Mouse (Mus musculus): ENCODE measurements around the gene Gm11037. TPM values are rescaled to one million over a fixed set of nuclear protein-coding genes. Genes with fewer than 3 reads are reported as not detected.

Gm11037 gene
- polyA plus RNA-seq, 1 experiment from 2014 or later = not detected

DNA sequence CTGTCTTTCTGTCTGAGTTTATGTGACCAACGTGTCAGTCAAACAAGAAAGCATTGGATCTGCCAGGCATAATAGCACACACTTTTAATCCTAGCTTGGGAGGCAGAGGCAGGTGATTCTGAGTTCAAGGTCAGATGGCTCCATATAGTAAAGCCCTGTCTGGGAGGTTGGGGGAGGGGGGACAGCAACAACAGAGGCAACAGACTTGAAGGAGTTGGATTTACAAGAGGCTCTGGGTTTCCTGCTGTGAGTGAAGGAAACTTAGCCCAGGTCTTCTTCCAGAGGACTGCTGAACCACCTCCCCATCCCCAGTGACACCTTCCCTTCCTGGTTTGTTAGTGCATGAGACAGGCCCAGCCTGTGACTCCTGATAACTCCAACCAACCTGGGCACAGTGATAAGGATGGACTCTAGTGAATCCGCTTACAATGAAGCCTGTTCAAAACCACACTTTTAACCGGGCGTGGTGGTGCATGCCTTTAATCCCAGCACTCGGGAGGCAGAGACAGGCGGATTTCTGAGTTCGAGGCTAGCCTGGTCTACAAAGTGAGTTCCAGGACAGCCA lies 19.0 kb downstream of the Gm11037 start:
- 83% methylated on average over 6 of the region's 7 CpGs for WGBS
- DNase-seq (ENCODE audit: low spot score, missing footprints) (peak; percentile 44), ATAC-seq (ENCODE audit: low FRiP score) (no peak)
- Histone ChIP-seq H3K4me3 (ENCODE audit: low read depth, low read length) (no peak overlapping the region), H3K4me2 (no peak overlapping the region), H3K9me3 (ENCODE audit: control insufficient read depth, low read length) (no peaks in the 10 kb centered on the region), H3K4me1 (ENCODE audit: control insufficient read depth, insufficient read depth, low read length) (peaks cover under 1% of the 10 kb centered on the region; the same call in 1 of the 2 replicates), H3K9ac (ENCODE audit: low read length) (no peak overlapping the region), H3K36me3 (ENCODE audit: control insufficient read depth, insufficient read depth, low read length) (peaks cover 23% of the 10 kb centered on the region), H3K27me3 (ENCODE audit: control insufficient read depth, insufficient read depth, low read length) (no peaks in the 10 kb centered on the region), H3K27ac (ENCODE audit: low read depth, low read length) (no peak overlapping the region)

DNA sequence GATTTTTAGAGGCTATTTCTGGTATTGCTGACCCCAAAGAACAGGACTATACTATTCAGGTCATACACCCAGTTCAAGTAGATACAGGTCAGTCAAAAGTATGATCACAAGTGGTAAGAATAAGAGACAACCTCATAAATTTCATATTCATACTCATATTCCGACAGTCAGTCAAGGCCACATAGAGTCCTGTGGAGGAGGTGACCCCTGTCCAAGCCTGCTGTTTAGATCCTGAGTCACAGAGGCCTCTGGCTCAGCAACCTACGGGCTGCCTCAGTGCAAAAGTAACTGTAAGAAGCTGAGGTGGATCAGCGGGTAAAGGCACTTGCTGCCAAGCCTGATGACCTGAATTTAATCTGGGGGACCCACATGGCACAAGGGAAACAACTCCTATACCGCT lies 20.7 kb downstream of the Gm11037 start:
- DNase-seq (ENCODE audit: low spot score, missing footprints) (peak; percentile 66), ATAC-seq (ENCODE audit: low FRiP score) (no peak)
- Histone ChIP-seq H3K4me3 (ENCODE audit: low read depth, low read length) (no peak overlapping the region), H3K9me3 (ENCODE audit: control insufficient read depth, low read length) (no peaks in the 10 kb centered on the region), H3K9ac (ENCODE audit: low read length) (no peak overlapping the region), H3K4me1 (ENCODE audit: control insufficient read depth, insufficient read depth, low read length) (peaks cover 13% of the 10 kb centered on the region), H3K4me2 (no peak overlapping the region), H3K27me3 (ENCODE audit: control insufficient read depth, insufficient read depth, low read length) (no peaks in the 10 kb centered on the region), H3K27ac (ENCODE audit: low read depth, low read length) (no peak overlapping the region), H3K36me3 (ENCODE audit: control insufficient read depth, insufficient read depth, low read length) (peaks cover 13% of the 10 kb centered on the region)
- 94% methylated on average over 4 of the region's 4 CpGs for WGBS

DNA sequence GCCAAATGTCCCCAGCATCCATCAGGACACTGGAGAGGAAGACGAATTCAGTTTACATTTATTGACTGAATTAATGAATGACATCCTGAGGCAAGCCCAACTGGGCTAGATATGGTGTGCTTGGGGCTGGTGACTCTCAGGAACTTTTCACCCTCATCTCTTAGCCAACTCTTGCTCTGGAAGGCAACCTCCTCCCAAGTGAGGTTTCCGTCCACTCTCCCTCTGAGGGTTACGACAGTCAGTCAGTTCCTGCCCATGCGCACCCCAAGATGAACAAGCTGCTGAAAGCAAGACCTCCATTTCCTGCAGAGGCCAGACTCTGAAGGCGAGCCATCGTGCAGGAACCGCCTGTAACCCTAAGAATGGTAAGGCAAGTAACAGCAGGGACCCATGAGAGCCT lies 23.7 kb downstream of the Gm11037 start:
- Histone ChIP-seq H3K9ac (ENCODE audit: low read length) (no peak overlapping the region), H3K27ac (ENCODE audit: low read depth, low read length) (no peak overlapping the region), H3K36me3 (ENCODE audit: control insufficient read depth, insufficient read depth, low read length) (peaks cover 5% of the 10 kb centered on the region; the same call in 1 of the 2 replicates), H3K9me3 (ENCODE audit: control insufficient read depth, low read length) (no peaks in the 10 kb centered on the region), H3K27me3 (ENCODE audit: control insufficient read depth, insufficient read depth, low read length) (no peaks in the 10 kb centered on the region), H3K4me1 (ENCODE audit: control insufficient read depth, insufficient read depth, low read length) (peaks cover 20% of the 10 kb centered on the region), H3K4me3 (ENCODE audit: low read depth, low read length) (no peak overlapping the region), H3K4me2 (no peak overlapping the region)
- DNase-seq (ENCODE audit: low spot score, missing footprints) (no peak), ATAC-seq (ENCODE audit: low FRiP score) (no peak)
- 97% methylated on average over 7 of the region's 7 CpGs for WGBS

DNA sequence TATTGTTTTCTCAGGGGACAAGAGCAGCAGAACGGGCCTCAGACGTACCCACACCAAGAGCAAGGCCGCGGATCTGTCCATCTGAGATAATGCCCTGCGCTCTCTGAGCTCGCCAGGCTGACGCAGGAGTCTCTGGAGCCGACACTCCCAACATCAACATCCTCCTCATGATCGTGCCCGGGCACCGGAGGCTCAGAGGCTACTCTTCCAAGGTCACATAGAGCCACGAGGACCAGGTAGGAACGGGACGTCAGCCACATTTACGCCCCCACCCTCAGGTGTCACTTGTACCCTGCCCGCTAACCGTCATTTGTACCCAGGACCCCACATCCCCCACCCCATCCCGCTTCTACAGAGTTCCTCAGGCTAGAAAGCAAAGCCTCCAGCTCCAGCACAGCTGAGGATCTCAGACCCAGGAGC lies 26.2 kb downstream of the Gm11037 start:
- H3K4me3 ChIP-seq (ENCODE audit: low read depth, low read length) = peak overlapping the region; percentile 63
- DNase-seq (ENCODE audit: low spot score, missing footprints) (no peak), ATAC-seq (ENCODE audit: low FRiP score) (peak; percentile 74)
- peak overlapping the region; percentile 69 for H3K9ac ChIP-seq (ENCODE audit: low read length)
- H3K4me2 ChIP-seq = peak overlapping the region; percentile 85
- peak overlapping the region; percentile 32; the same call in 1 of the 2 replicates for H3K27ac ChIP-seq (ENCODE audit: low read depth, low read length)
- H3K36me3 ChIP-seq (ENCODE audit: control insufficient read depth, insufficient read depth, low read length) = no peaks in the 10 kb centered on the region
- under 1% methylated on average over 18 of the region's 18 CpGs for WGBS
- H3K9me3 ChIP-seq (ENCODE audit: control insufficient read depth, low read length) = no peaks in the 10 kb centered on the region
- no peaks in the 10 kb centered on the region for H3K27me3 ChIP-seq (ENCODE audit: control insufficient read depth, insufficient read depth, low read length)
- peaks cover 20% of the 10 kb centered on the region for H3K4me1 ChIP-seq (ENCODE audit: control insufficient read depth, insufficient read depth, low read length)

DNA sequence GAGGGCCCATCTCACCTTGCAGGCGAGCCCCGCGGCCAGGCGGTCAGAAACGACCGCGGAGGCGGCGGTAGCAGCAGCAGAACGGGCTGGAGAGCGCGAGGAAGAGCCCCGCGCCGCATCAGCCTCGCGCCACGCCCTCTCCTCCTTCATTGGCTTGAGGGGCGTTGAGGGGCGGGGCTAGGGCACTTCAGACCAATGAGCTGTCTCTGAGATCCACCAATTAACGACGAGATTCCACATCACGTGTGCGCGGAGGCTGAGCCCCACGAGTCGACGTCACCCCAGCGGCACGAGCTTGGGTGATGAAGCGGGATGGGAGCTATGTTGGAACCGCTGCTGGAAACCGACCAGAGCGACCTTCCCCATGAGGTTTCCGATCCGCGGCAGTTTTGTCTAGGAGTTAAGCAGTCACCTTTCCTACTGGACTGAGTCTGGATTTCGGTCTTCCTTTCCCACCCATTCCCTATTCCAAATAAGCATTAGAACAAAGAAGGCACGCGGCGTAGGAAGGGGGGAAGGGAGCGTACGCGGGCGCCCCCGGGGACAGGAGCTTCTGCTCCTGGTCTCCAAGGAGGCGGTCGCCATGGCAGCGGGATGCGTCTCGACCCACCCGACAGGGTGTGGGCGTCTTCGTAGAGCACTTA lies 26.8 kb downstream of the Gm11037 start, which contains the start of gene 1700037H04Rik:
Gene 1700037H04Rik (minus strand): TSS at position 144 of the 644 bp plus-strand sequence.
- H3K27ac ChIP-seq (ENCODE audit: low read depth, low read length) = peak within 1 kb of the TSS; percentile 90

DNA sequence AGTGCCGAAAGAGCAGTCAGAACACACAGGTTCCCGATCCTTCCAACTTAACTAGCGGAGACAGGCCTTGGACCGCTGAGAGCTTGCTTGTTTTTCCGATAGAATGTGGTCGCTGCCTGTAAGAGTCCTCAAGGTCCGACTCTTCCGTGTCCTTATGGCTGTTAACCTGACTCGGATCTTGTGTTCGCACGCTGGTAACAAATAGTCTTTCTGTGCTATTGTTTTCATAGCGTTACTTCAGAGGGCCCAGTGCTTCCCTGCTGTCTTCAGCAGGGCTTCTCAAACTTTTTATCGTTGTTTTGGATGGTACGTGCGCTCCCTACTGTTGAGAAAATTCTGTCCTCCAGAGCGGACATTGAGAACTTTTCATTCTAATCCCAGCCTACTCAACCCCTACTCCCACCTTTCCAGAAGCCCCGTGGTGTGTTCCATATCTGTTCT lies 27.4 kb downstream of the Gm11037 start:
- no peaks in the 10 kb centered on the region for H3K27me3 ChIP-seq (ENCODE audit: control insufficient read depth, insufficient read depth, low read length)
- no peak for DNase-seq (ENCODE audit: low spot score, missing footprints)
- no peak for ATAC-seq (ENCODE audit: low FRiP score)
- H3K27ac ChIP-seq (ENCODE audit: low read depth, low read length) = peak overlapping the region; percentile 90
- H3K9ac ChIP-seq (ENCODE audit: low read length) = peak overlapping the region; percentile 72
- peak overlapping the region; percentile 63 for H3K4me3 ChIP-seq (ENCODE audit: low read depth, low read length)
- H3K9me3 ChIP-seq (ENCODE audit: control insufficient read depth, low read length) = no peaks in the 10 kb centered on the region
- peaks cover 20% of the 10 kb centered on the region for H3K4me1 ChIP-seq (ENCODE audit: control insufficient read depth, insufficient read depth, low read length)
- WGBS = 1% methylated on average over 17 of the region's 17 CpGs
- peak overlapping the region; percentile 68 for H3K4me2 ChIP-seq
- H3K36me3 ChIP-seq (ENCODE audit: control insufficient read depth, insufficient read depth, low read length) = no peaks in the 10 kb centered on the region

More for the DNA sequence above, 26.8 kb downstream of the Gm11037 start, which contains the start of gene 1700037H04Rik:
- Histone ChIP-seq H3K9ac (ENCODE audit: low read length) (peak within 1 kb of the TSS; percentile 72), H3K4me3 (ENCODE audit: low read depth, low read length) (peak within 1 kb of the TSS; percentile 63), H3K4me2 (peak within 1 kb of the TSS; percentile 85), H3K36me3 (ENCODE audit: control insufficient read depth, insufficient read depth, low read length) (no peaks in the 10 kb centered on the region), H3K27me3 (ENCODE audit: control insufficient read depth, insufficient read depth, low read length) (no peaks in the 10 kb centered on the region), H3K4me1 (ENCODE audit: control insufficient read depth, insufficient read depth, low read length) (peaks cover 20% of the 10 kb centered on the region), H3K9me3 (ENCODE audit: control insufficient read depth, low read length) (no peaks in the 10 kb centered on the region)
- under 1% methylated on average over 54 of the region's 54 CpGs for WGBS
- ATAC-seq (ENCODE audit: low FRiP score) = peak; percentile 97
- peak; percentile 99 for DNase-seq (ENCODE audit: low spot score, missing footprints)

DNA sequence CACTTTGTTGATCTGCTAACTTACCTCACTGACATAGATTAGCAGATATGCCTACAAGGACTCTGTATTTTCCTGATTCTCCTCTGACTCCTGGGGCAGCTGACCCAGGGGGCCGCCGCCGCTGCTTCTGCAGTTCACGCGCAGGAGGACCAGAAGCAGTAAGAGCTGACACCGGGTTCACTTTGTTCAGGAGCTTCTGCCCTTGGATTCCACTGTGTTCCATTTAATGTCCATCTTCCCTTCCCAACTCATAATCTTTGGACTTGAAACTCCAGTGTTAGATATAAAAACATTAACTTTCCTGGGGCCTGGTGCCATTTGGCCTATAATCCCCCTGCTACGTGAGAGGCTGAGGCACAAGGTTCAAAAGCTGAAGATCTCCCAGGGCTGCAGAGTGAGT lies 30.6 kb downstream of the Gm11037 start:
- ATAC-seq (ENCODE audit: low FRiP score) = no peak
- Histone ChIP-seq H3K9ac (ENCODE audit: low read length) (no peak overlapping the region), H3K9me3 (ENCODE audit: control insufficient read depth, low read length) (no peaks in the 10 kb centered on the region), H3K27me3 (ENCODE audit: control insufficient read depth, insufficient read depth, low read length) (no peaks in the 10 kb centered on the region), H3K36me3 (ENCODE audit: control insufficient read depth, insufficient read depth, low read length) (no peaks in the 10 kb centered on the region), H3K4me3 (ENCODE audit: low read depth, low read length) (no peak overlapping the region), H3K4me2 (no peak overlapping the region), H3K27ac (ENCODE audit: low read depth, low read length) (no peak overlapping the region), H3K4me1 (ENCODE audit: control insufficient read depth, insufficient read depth, low read length) (peaks cover 8% of the 10 kb centered on the region)
- WGBS = 71% methylated on average over 7 of the region's 7 CpGs
- DNase-seq (ENCODE audit: low spot score, missing footprints) = no peak

DNA sequence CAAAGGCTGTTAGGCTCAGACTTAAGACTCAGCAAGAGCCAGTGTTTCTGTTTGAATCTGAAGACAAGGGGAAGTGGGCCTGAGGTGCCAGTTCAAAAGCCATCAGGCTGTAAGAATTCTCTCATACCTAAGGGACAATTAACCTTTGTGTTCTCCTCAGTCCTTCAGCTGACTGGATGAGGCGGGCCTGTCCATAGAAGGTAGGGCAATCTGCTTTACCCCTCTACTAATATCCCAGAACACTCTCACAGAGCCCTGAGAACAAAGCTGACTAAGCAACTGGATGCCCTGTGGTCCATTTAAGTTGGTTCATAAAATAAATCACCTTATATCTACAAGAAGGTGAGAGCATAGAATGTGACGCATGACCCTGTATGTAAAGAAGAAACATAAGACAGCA lies 32.9 kb downstream of the Gm11037 start:
- DNase-seq (ENCODE audit: low spot score, missing footprints) = no peak
- H3K27ac ChIP-seq (ENCODE audit: low read depth, low read length) = no peak overlapping the region

DNA sequence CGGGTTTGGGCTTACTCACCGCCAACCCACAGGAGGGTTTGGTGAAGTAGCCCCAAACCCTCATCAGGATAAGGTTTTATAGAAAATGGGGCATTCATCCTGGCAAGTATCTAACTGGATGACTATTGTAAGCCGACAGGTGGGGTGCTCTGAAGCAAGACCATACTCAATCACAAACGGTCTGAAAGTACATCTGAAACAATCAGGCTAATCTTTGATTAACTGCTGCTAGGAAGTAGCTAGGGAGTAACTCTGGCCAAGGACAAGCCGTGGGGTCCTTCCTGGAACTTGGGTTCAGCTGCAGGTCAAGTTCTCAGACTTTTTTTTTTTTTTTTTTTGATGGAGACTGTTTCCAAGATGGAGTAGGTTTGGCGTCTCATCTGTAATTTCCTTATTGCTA lies 34.7 kb downstream of the Gm11037 start:
- no peak overlapping the region for H3K4me2 ChIP-seq
- no peak overlapping the region for H3K9ac ChIP-seq (ENCODE audit: low read length)
- no peaks in the 10 kb centered on the region for H3K9me3 ChIP-seq (ENCODE audit: control insufficient read depth, low read length)
- DNase-seq (ENCODE audit: low spot score, missing footprints) = no peak
- H3K4me3 ChIP-seq (ENCODE audit: low read depth, low read length) = no peak overlapping the region
- no peaks in the 10 kb centered on the region for H3K36me3 ChIP-seq (ENCODE audit: control insufficient read depth, insufficient read depth, low read length)
- H3K27ac ChIP-seq (ENCODE audit: low read depth, low read length) = no peak overlapping the region
- peaks cover 9% of the 10 kb centered on the region for H3K4me1 ChIP-seq (ENCODE audit: control insufficient read depth, insufficient read depth, low read length)
- WGBS = 89% methylated on average over 6 of the region's 6 CpGs
- ATAC-seq (ENCODE audit: low FRiP score) = no peak
- peaks cover 26% of the 10 kb centered on the region for H3K27me3 ChIP-seq (ENCODE audit: control insufficient read depth, insufficient read depth, low read length)

More for the DNA sequence above, 32.9 kb downstream of the Gm11037 start:
- H3K36me3 ChIP-seq (ENCODE audit: control insufficient read depth, insufficient read depth, low read length) = no peaks in the 10 kb centered on the region
- 0 out of 2 replicates have a peak, but pooled peaks cover 2% of the 10 kb centered on the region for H3K4me1 ChIP-seq (ENCODE audit: control insufficient read depth, insufficient read depth, low read length)
- no peak overlapping the region for H3K9ac ChIP-seq (ENCODE audit: low read length)
- 89% methylated on average over 2 of the region's 2 CpGs for WGBS
- no peak for ATAC-seq (ENCODE audit: low FRiP score)
- no peaks in the 10 kb centered on the region for H3K9me3 ChIP-seq (ENCODE audit: control insufficient read depth, low read length)
- H3K4me2 ChIP-seq = no peak overlapping the region
- H3K27me3 ChIP-seq (ENCODE audit: control insufficient read depth, insufficient read depth, low read length) = peaks cover 8% of the 10 kb centered on the region
- H3K4me3 ChIP-seq (ENCODE audit: low read depth, low read length) = no peak overlapping the region

Data from midbrain, embryonic 11.5 days (tissue).